Mouse (Mus musculus): ENCODE measurements around the gene Timp3. TPM values are rescaled to one million over a fixed set of nuclear protein-coding genes. Genes with fewer than 3 reads are reported as not detected.
A peak's percentile ranks its signal among the peaks of the same experiment; 100 is the strongest.
"Not testable (repeated sequence)": the region's sequence is repeated elsewhere in the genome, so short reads cannot be mapped to it uniquely, and the experiment has no call there.

The Timp3 gene
- total RNA-seq, 2 experiments from 2014 or later, result 55.3 to 63.8 TPM

DNA sequence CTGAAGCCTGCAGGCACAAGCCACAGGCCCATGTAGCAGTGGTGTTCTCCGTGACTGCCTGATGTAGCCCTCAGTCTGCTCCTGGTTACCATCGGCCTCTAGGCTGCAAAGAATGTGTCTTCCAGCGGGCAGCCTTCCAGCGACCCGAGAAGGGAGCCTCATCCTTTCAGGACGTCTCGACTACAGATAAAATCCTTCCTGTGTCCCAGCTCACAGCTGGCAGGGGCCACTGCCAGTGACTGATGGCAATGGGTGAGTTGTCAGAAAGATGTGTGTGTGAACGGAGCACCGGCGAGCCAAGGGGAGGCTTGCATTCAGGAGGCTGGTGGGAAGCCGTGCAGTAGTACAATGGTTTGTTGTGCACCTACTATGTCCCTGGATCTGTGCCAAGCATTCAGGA lies 75.7 kb downstream of the Timp3 start:
- DNase-seq (ENCODE audit: low spot score in 2 of 2), result peak in 1 of 2 experiments; percentile 18
- intact Hi-C loops (cut with DNase I), result no loop called here

DNA sequence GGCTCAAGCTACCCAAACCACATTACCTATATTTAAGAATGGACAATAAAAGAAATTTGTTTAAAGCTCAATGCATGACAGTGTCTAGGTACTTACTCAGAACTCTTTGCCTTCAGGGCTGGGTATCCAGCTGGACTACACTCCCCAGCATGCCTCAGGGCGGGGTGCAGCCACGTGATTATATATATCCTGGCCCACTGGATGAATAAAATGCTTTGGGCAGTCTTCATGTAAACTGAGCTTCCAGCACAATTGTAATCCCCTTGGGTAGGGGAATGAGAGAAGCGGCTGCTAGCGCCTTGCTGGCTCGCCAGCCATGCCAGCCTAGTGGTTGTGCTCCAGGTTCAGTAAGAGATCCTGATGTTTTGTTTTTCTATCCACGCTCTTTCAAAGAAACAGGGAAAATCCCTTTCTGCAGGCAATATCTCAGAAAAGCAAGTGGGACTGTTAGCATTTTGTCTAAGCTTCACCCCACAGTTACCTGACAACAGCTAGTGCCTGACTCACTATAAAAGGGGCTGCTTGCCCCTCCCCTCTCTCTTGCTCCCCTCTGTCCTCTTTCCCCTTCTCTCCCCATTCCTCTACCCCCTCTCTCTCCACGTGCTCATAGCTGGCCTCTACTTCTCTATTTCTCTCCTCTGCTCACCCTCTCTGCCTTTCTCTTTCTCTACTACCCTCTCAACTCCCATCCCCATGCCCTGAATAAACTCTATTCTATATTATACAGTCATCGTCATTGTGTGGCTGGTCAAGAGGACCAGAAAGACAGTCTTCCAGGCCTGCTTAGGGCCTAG lies 76.4 kb downstream of the Timp3 start:
- peak in 1 of 2 experiments; percentile 7 for DNase-seq (ENCODE audit: low spot score in 2 of 2)
- intact Hi-C loops (cut with DNase I), result no loop called here

DNA sequence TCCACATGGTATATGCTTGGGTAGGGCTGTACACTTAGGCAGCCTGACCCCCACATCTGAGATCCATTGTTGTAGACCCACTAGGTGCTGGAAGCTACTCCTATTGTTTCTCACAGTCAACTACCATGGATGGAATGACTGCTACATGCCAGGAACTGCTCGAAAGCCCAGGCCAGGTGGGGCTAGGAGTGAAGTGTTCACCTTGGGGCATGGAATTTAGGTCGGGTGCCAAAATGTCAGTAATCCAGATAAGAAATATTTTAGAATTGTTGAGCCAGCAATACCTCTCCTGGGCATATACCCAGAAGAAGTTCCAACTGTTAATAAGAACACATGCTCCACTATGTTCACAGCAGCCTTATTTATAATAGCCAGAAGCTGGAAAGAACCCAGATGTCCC lies 78.6 kb downstream of the Timp3 start:
- intact Hi-C loops (cut with DNase I); DNase-seq (ENCODE audit: low spot score in 2 of 2): not testable (repeated sequence)

DNA sequence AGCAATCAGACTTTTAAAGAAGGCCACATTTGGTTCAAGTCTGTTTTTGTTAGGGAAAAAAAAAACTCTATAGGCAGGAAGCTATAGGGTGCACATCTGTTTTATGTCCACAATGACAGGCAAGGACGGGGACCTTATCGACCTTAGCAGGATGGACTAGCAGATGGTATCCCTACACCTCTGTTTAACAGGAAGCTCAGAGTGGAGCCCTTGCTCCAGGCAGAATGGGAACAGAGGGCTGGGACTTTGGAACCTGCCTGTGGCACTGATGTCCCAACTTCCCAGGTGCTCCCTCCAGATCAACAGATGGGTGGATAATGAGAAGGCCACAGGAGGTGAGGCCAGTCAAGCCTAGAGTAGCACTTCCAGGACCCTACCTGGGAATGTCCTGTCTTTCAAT lies 80.5 kb downstream of the Timp3 start:
- intact Hi-C loops (cut with DNase I), result no loop called here
- DNase-seq (ENCODE audit: low spot score in 2 of 2), result no peak

DNA sequence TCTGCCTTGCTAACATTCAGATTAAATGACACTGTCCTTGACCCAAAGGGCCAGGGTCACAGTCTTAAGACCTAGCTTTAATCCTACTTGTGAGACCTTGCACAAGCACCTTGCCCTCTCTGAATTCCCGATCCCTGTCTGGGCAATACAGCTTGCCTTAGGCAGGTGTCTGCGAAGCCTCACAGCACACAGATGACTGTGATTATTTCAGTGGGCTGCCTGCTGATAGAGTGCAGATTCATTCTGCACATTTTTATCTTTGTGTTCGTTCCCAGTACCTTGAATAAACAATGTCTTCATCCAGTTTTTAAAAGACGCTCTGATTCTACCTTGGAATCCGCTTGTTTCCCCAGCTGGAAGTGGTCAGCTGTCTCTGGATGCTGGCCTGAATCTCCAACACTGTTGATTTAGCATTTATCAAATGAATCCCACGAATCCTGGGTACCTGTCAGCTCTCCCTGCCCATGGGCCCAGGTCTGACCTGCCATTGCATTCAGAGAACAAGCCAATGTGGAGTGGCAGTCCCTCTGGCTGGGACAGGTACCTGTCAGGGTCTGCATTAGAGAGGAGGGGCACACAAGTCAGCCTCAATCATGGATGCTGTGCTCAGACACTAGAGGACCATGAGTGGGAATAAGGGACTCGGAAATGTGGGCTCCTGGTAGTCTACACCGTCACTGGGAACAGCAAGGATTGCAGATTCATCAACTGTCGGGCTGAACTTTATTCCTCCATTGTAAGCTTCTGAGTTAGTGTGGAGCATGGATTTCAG lies 81.2 kb downstream of the Timp3 start:
- intact Hi-C loops (cut with DNase I), result no loop called here
- DNase-seq (ENCODE audit: low spot score in 2 of 2), result no peak

DNA sequence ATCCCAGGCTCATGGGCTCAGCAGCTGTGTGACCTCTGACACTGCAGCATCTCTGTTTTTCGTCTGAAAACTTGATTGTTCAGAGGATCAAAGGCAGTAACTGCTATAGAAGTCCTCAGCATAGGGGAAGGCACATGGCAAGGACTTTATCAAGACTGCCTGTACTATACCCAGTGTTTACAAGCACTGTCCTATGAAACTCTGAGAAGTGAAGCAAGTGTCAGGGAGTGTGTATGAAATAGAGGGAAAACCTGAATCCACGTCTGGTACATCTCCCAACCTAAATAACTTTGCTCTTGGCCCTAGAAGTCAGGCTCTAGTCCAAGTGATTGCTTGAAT lies 81.7 kb downstream of the Timp3 start:
- intact Hi-C loops (cut with DNase I), result no loop called here
- DNase-seq (ENCODE audit: low spot score in 2 of 2), result no peak

DNA sequence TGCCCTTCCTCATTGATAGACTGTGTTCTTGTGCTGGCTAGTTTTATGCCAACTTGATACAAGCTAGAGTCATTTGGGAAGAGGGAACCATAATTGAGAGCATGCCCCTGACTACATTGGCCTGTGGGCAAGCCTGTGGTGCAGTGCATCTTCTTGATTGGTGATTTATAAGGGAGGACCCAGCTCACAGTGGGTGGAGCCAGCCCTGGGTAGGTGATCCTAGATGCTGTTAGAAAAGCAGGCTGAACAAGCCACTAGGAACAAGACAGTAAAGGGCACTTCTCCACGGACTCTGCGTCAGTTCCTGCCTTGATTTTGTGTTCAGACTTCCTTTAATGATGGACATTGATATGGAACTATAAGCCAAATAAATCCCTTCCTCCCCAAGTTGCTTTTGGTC lies 84.5 kb downstream of the Timp3 start:
- no peak for DNase-seq (ENCODE audit: low spot score in 2 of 2)
- intact Hi-C loops (cut with DNase I), result no loop called here

DNA sequence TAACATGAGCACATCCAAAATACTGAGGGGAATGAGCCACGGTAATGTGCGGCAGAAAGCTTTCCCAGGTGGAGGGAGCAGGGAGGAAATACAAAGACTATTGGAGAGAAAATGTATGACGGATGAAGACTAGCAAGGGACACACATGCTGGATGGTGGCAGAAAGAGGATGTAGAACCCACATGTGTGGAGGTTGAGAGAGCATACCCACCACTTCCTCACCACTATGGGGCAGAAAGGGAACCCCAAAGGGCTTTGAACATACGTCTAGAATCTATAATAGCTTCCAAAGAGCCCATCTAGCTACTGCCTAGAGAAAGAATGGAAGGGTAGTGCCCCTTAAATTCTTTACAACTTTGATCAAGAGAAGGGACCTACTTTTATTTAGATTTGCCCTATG lies 85.5 kb downstream of the Timp3 start:
- no peak for DNase-seq (ENCODE audit: low spot score in 2 of 2)
- intact Hi-C loops (cut with DNase I), result no loop called here

DNA sequence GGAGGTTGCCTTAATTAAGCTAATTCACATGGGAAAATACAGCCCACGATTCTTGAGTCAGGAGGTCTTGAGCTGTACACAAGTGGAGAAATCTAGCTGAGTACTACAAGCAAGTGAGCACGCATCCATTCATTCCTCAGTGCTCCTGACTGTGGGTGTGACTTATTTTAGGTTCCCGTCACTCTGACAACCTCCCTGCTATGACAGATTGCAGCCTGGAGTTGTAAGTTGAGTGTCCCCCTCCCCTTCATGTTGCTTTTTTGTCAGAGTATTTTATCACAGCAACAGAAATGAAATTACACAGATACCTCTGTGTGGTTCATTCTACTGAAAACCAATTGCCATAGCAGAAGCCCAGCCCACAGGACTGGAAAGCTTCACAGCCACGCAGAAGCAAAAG lies 86.1 kb downstream of the Timp3 start:
- no peak for DNase-seq (ENCODE audit: low spot score in 2 of 2)
- intact Hi-C loops (cut with DNase I), result no loop called here

DNA sequence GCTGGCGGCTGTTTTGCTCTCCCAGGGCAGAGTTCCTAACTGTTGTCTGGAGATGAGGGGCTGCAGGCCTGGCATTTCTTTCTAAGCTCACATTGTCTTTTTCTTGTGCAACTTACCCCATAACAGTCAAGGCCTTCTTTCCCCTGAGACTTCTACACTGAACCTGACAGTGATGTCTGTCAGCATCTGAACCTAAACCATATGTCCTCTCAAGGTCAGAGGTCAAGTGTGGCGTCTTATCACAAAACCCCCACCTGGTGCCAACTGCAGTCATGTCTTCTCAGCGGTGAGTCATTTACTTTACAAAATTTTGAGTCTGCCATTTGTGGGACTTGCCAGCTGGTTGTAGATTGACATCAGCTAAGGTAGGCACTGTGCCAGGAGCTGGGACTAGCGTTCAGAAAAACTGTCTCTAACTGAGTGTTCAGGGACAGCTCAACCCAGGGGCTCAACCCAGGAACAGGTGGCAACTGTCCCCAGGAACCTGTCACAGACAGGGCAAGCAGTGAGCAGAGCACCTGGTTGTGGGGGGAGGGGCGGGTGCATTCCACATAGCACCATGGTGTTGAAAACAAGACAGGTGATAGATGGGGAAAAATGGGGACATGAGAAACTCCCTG lies 87.8 kb downstream of the Timp3 start:
- DNase-seq (ENCODE audit: low spot score in 2 of 2), result peak; percentile 19 to 46

DNA sequence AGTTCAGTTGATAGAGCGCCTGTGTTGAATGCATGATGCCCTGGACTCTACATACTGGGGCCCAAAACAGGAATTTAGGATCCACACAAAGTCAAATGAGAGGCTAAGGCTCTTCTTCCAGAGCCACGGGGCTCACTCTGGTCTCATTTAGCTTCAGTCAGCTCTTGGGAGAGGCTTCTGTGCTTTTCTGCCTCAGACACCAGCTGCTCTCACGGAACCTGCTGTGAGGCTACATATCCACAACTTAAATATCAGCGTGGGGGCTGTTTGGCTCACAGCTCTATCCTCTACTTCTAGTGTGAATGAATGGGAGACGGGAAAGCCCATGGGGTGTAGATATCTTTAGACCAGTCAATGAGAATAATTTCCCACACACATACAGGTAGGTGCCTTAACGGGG lies 88.6 kb downstream of the Timp3 start:
- peak; percentile 54 to 89 for DNase-seq (ENCODE audit: low spot score in 2 of 2)
- intact Hi-C loops (cut with DNase I), result no loop called here

More for the DNA sequence above, 87.8 kb downstream of the Timp3 start:
- intact Hi-C loops (cut with DNase I), result no loop called here

DNA sequence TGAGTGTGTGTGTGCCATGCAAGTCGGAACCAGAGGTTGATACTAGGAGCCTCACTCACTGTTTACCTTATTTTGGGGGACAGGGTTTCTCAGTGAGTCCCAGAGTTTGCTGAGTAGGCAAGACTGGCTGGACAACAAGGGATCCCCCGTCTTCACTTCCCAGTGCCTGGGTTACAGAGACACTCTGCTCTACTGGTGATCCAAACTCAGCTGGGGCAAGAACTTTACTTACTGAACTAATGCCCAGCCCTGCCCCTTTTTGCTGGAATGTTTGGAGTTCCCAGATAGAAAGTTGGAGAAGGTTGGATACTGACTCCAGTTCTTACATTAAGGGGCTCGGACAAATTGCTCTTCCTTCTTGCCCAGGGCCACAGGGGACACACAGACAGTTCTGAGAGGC lies 89.2 kb downstream of the Timp3 start:
- no peak for DNase-seq (ENCODE audit: low spot score in 2 of 2)
- intact Hi-C loops (cut with DNase I), result no loop called here

DNA sequence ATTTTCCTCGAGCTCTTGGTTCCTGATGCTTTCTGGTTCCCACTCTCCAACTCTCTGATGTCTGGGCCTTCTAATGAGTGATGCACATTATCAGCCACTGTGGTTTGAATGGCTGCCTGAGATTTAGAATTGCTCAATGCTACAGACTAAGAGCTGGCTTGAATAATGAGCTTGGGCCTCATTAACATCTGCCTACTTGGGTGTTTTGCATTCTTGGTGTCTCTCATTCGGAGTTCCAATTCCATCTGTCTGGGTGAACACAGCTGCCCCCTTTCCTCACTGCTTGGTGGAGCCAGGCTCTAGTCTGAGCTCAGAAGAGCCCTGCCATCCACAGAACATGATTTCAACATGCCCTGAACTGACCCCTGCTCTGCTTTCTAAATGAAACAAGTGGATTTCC lies 89.7 kb downstream of the Timp3 start:
- DNase-seq (ENCODE audit: low spot score in 2 of 2), result peak in 1 of 2 experiments; percentile 70
- intact Hi-C loops (cut with DNase I), result no loop called here

DNA sequence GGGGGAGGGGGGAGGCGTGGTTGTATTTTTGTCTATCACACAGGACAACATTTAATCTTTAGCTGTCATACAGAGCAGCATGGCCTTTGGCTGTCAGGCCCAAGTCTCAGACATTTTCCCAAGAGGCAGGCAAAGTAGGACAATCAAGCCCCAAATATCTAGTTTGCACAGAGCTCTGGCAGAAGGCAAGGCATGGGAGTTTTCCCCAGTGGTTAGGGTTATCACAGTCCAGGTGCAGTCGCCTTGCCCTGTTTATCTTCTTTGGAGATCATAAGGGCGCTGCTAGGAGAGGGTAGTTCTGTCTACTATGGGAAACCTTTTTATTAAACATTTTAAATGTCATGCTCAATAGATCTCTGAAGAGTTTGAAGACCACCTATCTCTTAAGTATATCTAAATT lies 92.2 kb downstream of the Timp3 start:
- intact Hi-C loops (cut with DNase I), result no loop called here
- no peak for DNase-seq (ENCODE audit: low spot score in 2 of 2)

DNA sequence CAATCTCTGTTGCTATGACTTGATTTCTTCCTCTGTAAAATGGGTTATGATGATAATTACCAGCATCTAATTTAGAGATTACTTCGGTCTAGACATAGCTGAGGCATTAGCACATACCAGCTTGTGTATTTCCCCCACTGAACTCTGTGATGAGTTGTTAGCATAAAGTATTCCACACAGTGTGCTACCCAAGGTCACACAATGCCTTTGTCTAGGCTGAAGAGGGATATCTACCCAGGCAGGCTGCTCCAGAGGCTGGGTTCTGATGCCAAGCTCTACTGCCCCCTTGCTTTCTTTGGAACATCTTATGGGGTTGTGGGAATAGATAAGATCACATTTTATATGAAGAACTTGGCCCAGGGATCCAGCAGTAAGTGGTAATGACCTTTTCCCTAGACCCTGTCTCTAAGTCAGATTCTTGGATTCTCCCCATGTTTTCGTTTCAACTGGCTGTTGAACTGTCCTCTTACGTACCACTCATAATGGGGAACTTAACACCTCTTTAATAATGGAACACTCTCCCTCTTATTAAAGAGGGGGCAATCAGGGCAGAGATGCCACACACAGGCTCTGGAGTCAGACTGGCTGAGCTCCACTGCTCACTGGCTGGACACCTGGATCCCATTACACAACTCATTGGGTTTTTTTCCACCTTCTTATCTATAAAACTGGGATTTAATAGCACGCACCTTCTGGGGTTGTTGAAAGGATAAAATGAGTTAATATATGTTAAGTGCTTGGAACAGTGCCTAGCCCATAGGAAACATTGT lies 97.6 kb downstream of the Timp3 start:
- no peak for DNase-seq (ENCODE audit: low spot score in 2 of 2)
- intact Hi-C loops (cut with DNase I), result no loop called here

DNA sequence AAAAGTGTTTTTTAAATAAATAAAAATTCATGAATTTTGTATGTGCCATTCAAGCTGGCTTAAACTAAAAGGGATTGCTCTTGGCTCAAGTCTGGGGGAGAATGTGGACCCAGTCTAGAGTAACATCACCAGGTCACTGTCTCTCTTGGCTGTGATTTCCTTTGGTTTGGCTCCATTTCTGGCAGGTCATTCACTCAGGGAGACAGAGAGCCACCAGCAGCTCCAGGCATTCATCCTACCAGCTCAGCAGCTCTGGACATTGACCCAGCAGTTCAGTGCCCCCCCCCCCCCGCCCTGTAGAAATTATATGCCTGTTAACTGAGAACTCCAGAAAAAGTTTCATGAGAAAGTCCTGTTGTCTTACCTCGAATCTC lies 98.2 kb downstream of the Timp3 start:
- intact Hi-C loops (cut with DNase I), result no loop called here
- no peak for DNase-seq (ENCODE audit: low spot score in 2 of 2)

Data from left cerebral cortex, postnatal 25 days (tissue).